In genomic region chr8:70538633-70539076, GRCm38 (mm10) we compare ENCODE assay signal across 7 mouse cellular contexts. TPM values are rescaled to one million over a fixed set of nuclear protein-coding genes. Genes with fewer than 3 reads are reported as not detected.
DNase-seq lines count a peak whose midpoint lies in the region; ATAC-seq and TF ChIP-seq lines count a peak whose summit lies in the region.

No protein-coding gene starts in this region.

- WGBS in embryonic facial prominence, embryonic 11.5 days: under 1% methylated on average over 32 of the region's 32 CpGs
- under 1% methylated on average over 32 of the region's 32 CpGs for WGBS in limb, embryonic 12.5 days
- 0% methylated on average over 32 of the region's 32 CpGs for WGBS in midbrain, embryonic 15.5 days
- WGBS in spleen, adult 2 months: 1% methylated on average over 32 of the region's 32 CpGs

- peak overlapping the region; percentile 65 for H3K27ac ChIP-seq in embryonic facial prominence, embryonic 11.5 days (replicated peaks; ENCODE audit: low read depth, low read length)
- H3K27ac ChIP-seq in limb, embryonic 12.5 days: peak overlapping the region; percentile 89
- peak overlapping the region; percentile 93 for H3K27ac ChIP-seq in midbrain, embryonic 15.5 days
- peak overlapping the region; percentile 91 for H3K27ac ChIP-seq in spleen, adult 2 months (ENCODE audit: insufficient read depth, low read length)

- H3K9me3 ChIP-seq in embryonic facial prominence, embryonic 11.5 days (replicated peaks; ENCODE audit: control insufficient read depth, low read length): no peaks in the 10 kb centered on the region
- H3K9me3 ChIP-seq in limb, embryonic 12.5 days: no peaks in the 10 kb centered on the region
- H3K9me3 ChIP-seq in midbrain, embryonic 15.5 days: no peaks in the 10 kb centered on the region

- H3K4me3 ChIP-seq in embryonic facial prominence, embryonic 11.5 days (ENCODE audit: low read depth, low read length): peak overlapping the region; percentile 58
- H3K4me3 ChIP-seq in limb, embryonic 12.5 days (replicated peaks): peak overlapping the region; percentile 74
- H3K4me3 ChIP-seq in midbrain, embryonic 15.5 days: peak overlapping the region; percentile 77
- H3K4me3 ChIP-seq in spleen, adult 2 months (ENCODE audit: extremely low read depth, insufficient read depth, insufficient read length): peak overlapping the region; percentile 90

- TF ChIP-seq POLR2A in spleen, adult 2 months (IDR thresholded peaks at IDR 0.05; ENCODE audit: low read depth, low read length): no peak

- peaks cover 10% of the 10 kb centered on the region for H3K4me1 ChIP-seq in embryonic facial prominence, embryonic 11.5 days (ENCODE audit: control insufficient read depth, insufficient read depth, low read length)
- H3K4me1 ChIP-seq in limb, embryonic 12.5 days (replicated peaks): peaks cover 27% of the 10 kb centered on the region
- H3K4me1 ChIP-seq in midbrain, embryonic 15.5 days: peaks cover 41% of the 10 kb centered on the region
- peaks cover 13% of the 10 kb centered on the region; the same call in 1 of the 2 replicates for H3K4me1 ChIP-seq in spleen, adult 2 months (ENCODE audit: control insufficient read depth, insufficient read depth, insufficient read length)

- H3K9ac ChIP-seq in embryonic facial prominence, embryonic 11.5 days (replicated peaks; ENCODE audit: low read length): peak overlapping the region; percentile 30
- peak overlapping the region; percentile 84; the same call in 1 of the 2 replicates for H3K9ac ChIP-seq in limb, embryonic 12.5 days (replicated peaks)
- H3K9ac ChIP-seq in midbrain, embryonic 15.5 days: peak overlapping the region; percentile 68

- peak; percentile 100 for DNase-seq in adrenal gland, postnatal 14 days
- peak; percentile 100 for DNase-seq in embryonic facial prominence, embryonic 11.5 days (ENCODE audit: low spot score)
- peak; percentile 99 for DNase-seq in kidney, adult 11 months
- DNase-seq in spleen, adult 2 months (ENCODE audit: low read depth in 1 of 2, low spot score in 2 of 2): peak; percentile 96 to 99

- no peaks in the 10 kb centered on the region for H3K27me3 ChIP-seq in embryonic facial prominence, embryonic 11.5 days (ENCODE audit: control insufficient read depth, insufficient read depth, low read length)
- H3K27me3 ChIP-seq in limb, embryonic 12.5 days: no peaks in the 10 kb centered on the region
- H3K27me3 ChIP-seq in midbrain, embryonic 15.5 days (replicated peaks): no peaks in the 10 kb centered on the region
- no peaks in the 10 kb centered on the region for H3K27me3 ChIP-seq in spleen, adult 2 months (ENCODE audit: control insufficient read depth, insufficient read depth, low read length)

- peak overlapping the region; percentile 59 for H3K4me2 ChIP-seq in embryonic facial prominence, embryonic 11.5 days (ENCODE audit: low read depth, low read length)
- H3K4me2 ChIP-seq in limb, embryonic 12.5 days: peak overlapping the region; percentile 84
- peak overlapping the region; percentile 82 for H3K4me2 ChIP-seq in midbrain, embryonic 15.5 days

- H3K36me3 ChIP-seq in embryonic facial prominence, embryonic 11.5 days (replicated peaks; ENCODE audit: control insufficient read depth, insufficient read depth, low read depth, low read length): peaks cover 6% of the 10 kb centered on the region; the same call in 1 of the 2 replicates
- H3K36me3 ChIP-seq in limb, embryonic 12.5 days: peaks cover 39% of the 10 kb centered on the region
- peaks cover 24% of the 10 kb centered on the region for H3K36me3 ChIP-seq in midbrain, embryonic 15.5 days (replicated peaks)
- H3K36me3 ChIP-seq in spleen, adult 2 months (ENCODE audit: control insufficient read depth, insufficient read depth, low read length): peaks cover 10% of the 10 kb centered on the region

- TF ChIP-seq CTCF in spleen, adult 2 months (IDR thresholded peaks at IDR 0.05; ENCODE audit: extremely low read depth, insufficient read depth, insufficient read length, insufficient replicate concordance): no peak

- ATAC-seq in embryonic facial prominence, embryonic 11.5 days (replicated peaks; ENCODE audit: insufficient number of reproducible peaks, low FRiP score, low TSS enrichment, low read depth): peak; percentile 76
- ATAC-seq in granulocyte monocyte progenitor cell, adult 5-6 weeks (replicated peaks; ENCODE audit: poor library complexity, severe bottlenecking): peak; percentile 69
- ATAC-seq in limb, embryonic 12.5 days (ENCODE audit: insufficient number of reproducible peaks, insufficient read depth, low FRiP score, low TSS enrichment, low read depth): peak; percentile 62
- ATAC-seq in midbrain, embryonic 15.5 days (replicated peaks): peak; percentile 77

RNA-seq across cellular contexts. Expression of gene Ell, which starts 0.6 kb away (rescaled TPM):
- total RNA-seq in adrenal gland, postnatal 14 days (2021): 22.4 and 22.9 TPM in 2 replicates
- polyA plus RNA-seq in embryonic facial prominence, embryonic 11.5 days (2014; fragmentation: Nextera tagmentation; extraction: Ambion mirVana): 15.3 and 16.1 TPM in 2 replicates
- 11.7 and 13.6 TPM in 2 replicates for total RNA-seq in granulocyte monocyte progenitor cell, adult 5-6 weeks (2014; fragmentation: Nextera tagmentation)
- total RNA-seq in granulocyte monocyte progenitor cell, adult 5-6 weeks (2017): 5.5 and 5.7 TPM in 2 replicates
- 18.7 and 21.2 TPM in 2 replicates for polyA plus RNA-seq in limb, embryonic 12.5 days (2016; fragmentation: Nextera tagmentation; extraction: Ambion mirVana)
- polyA plus RNA-seq in midbrain, embryonic 15.5 days (2015; fragmentation: Nextera tagmentation; extraction: Ambion mirVana): 18.6 and 19.9 TPM in 2 replicates
- polyA plus RNA-seq in spleen, adult 2 months (2012; rRNA removed): 21.3 and 27.9 TPM in 2 replicates

RNA-seq across cellular contexts. Expression of gene Kxd1, which starts 10.9 kb away (rescaled TPM):
- total RNA-seq in adrenal gland, postnatal 14 days (2021): 78.9 and 83.1 TPM in 2 replicates
- 47.4 and 49.9 TPM in 2 replicates for polyA plus RNA-seq in embryonic facial prominence, embryonic 11.5 days (2014; fragmentation: Nextera tagmentation; extraction: Ambion mirVana)
- total RNA-seq in granulocyte monocyte progenitor cell, adult 5-6 weeks (2014; fragmentation: Nextera tagmentation): 83.7 and 84.5 TPM in 2 replicates
- 68.7 and 74.4 TPM in 2 replicates for total RNA-seq in granulocyte monocyte progenitor cell, adult 5-6 weeks (2017)
- polyA plus RNA-seq in limb, embryonic 12.5 days (2016; fragmentation: Nextera tagmentation; extraction: Ambion mirVana): 50.3 and 50.7 TPM in 2 replicates
- 46.4 and 51.7 TPM in 2 replicates for polyA plus RNA-seq in midbrain, embryonic 15.5 days (2015; fragmentation: Nextera tagmentation; extraction: Ambion mirVana)
- 50.2 and 52.0 TPM in 2 replicates for polyA plus RNA-seq in spleen, adult 2 months (2012; rRNA removed)

RNA-seq across cellular contexts. Expression of gene Fkbp8, which starts 11.1 kb away (rescaled TPM):
- 235 and 252 TPM in 2 replicates for total RNA-seq in adrenal gland, postnatal 14 days (2021)
- 175 and 196 TPM in 2 replicates for polyA plus RNA-seq in embryonic facial prominence, embryonic 11.5 days (2014; fragmentation: Nextera tagmentation; extraction: Ambion mirVana)
- 113 and 149 TPM in 2 replicates for total RNA-seq in granulocyte monocyte progenitor cell, adult 5-6 weeks (2014; fragmentation: Nextera tagmentation)
- 107 and 118 TPM in 2 replicates for total RNA-seq in granulocyte monocyte progenitor cell, adult 5-6 weeks (2017)
- polyA plus RNA-seq in limb, embryonic 12.5 days (2016; fragmentation: Nextera tagmentation; extraction: Ambion mirVana): 280 and 286 TPM in 2 replicates
- polyA plus RNA-seq in midbrain, embryonic 15.5 days (2015; fragmentation: Nextera tagmentation; extraction: Ambion mirVana): 450 and 462 TPM in 2 replicates
- 305 and 370 TPM in 2 replicates for polyA plus RNA-seq in spleen, adult 2 months (2012; rRNA removed)

RNA-seq across cellular contexts. Expression of gene Uba52, which starts 28.1 kb away (rescaled TPM):
- total RNA-seq in adrenal gland, postnatal 14 days (2021): 1,600 and 1,776 TPM in 2 replicates
- 783 and 884 TPM in 2 replicates for polyA plus RNA-seq in embryonic facial prominence, embryonic 11.5 days (2014; fragmentation: Nextera tagmentation; extraction: Ambion mirVana)
- total RNA-seq in granulocyte monocyte progenitor cell, adult 5-6 weeks (2014; fragmentation: Nextera tagmentation): 2,675 and 2,799 TPM in 2 replicates
- total RNA-seq in granulocyte monocyte progenitor cell, adult 5-6 weeks (2017): 3,231 and 3,572 TPM in 2 replicates
- polyA plus RNA-seq in limb, embryonic 12.5 days (2016; fragmentation: Nextera tagmentation; extraction: Ambion mirVana): 882 and 891 TPM in 2 replicates
- 587 and 620 TPM in 2 replicates for polyA plus RNA-seq in midbrain, embryonic 15.5 days (2015; fragmentation: Nextera tagmentation; extraction: Ambion mirVana)
- polyA plus RNA-seq in spleen, adult 2 months (2012; rRNA removed): 611 and 613 TPM in 2 replicates

RNA-seq across cellular contexts. Expression of gene Rex1bd, which starts 32.1 kb away (rescaled TPM):
- total RNA-seq in adrenal gland, postnatal 14 days (2021): 116 and 123 TPM in 2 replicates
- polyA plus RNA-seq in embryonic facial prominence, embryonic 11.5 days (2014; fragmentation: Nextera tagmentation; extraction: Ambion mirVana): 126 and 140 TPM in 2 replicates
- total RNA-seq in granulocyte monocyte progenitor cell, adult 5-6 weeks (2014; fragmentation: Nextera tagmentation): 21.7 and 30.2 TPM in 2 replicates
- 33.4 and 64.9 TPM in 2 replicates for total RNA-seq in granulocyte monocyte progenitor cell, adult 5-6 weeks (2017)
- polyA plus RNA-seq in limb, embryonic 12.5 days (2016; fragmentation: Nextera tagmentation; extraction: Ambion mirVana): 142 and 151 TPM in 2 replicates
- polyA plus RNA-seq in midbrain, embryonic 15.5 days (2015; fragmentation: Nextera tagmentation; extraction: Ambion mirVana): 164 and 169 TPM in 2 replicates
- polyA plus RNA-seq in spleen, adult 2 months (2012; rRNA removed): 86.2 and 132 TPM in 2 replicates

Comparison
In these comparisons a context has a peak if more than half of its experiments do, and no peak if none do; other contexts are left out.
1. Peak in every context shown above with its lines: DNase-seq, ATAC-seq, H3K4me3 ChIP-seq and H3K27ac ChIP-seq.
2. H3K9ac ChIP-seq: peak in every context shown above with its lines; median percentile 84 in limb, embryonic 12.5 days; 68 in midbrain, embryonic 15.5 days; 30 in embryonic facial prominence, embryonic 11.5 days.